In genomic region chr2:5097786-5098445, GRCm38 (mm10) we compare ENCODE assay signal across 9 mouse cellular contexts. TPM values are rescaled to one million over a fixed set of nuclear protein-coding genes. Genes with fewer than 3 reads are reported as not detected.
DNase-seq lines count a peak whose midpoint lies in the region; ATAC-seq and TF ChIP-seq lines count a peak whose summit lies in the region.
"Had no signal": no experiment of that assay in that cellular context is flagged by ENCODE, and none has a peak within 500 bp of the region (broad histone marks: within the 10 kb centered on the region; RNA-seq: fewer than 3 reads in every experiment).

No protein-coding gene starts in this region.

- H3K27ac ChIP-seq in heart, embryonic 16.5 days (ENCODE audit: low read length), result no peak overlapping the region
- no peak overlapping the region for H3K27ac ChIP-seq in bone marrow macrophage, adult 2 months (ENCODE audit: insufficient read depth, low read depth, low read length)
- peak overlapping the region; percentile 39; the same call in 1 of the 2 replicates for H3K27ac ChIP-seq in forebrain, embryonic 14.5 days (ENCODE audit: low read depth, low read length)
- H3K27ac ChIP-seq in liver, embryonic 13.5 days, result no peak overlapping the region
- H3K27ac ChIP-seq in stomach, postnatal 0 days (replicated peaks), result no peak overlapping the region

- DNase-seq in heart, adult 9 months (ENCODE audit: low spot score in 2 of 2), result no peak
- DNase-seq in forebrain, embryonic 14.5 days (ENCODE audit: low spot score), result peak; percentile 77
- no peak for DNase-seq in liver, embryonic 13.5 days
- no peak for DNase-seq in stomach, postnatal 0 days (ENCODE audit: low spot score)
- DNase-seq in adrenal gland, postnatal 25 days, result no peak
- DNase-seq in cerebellum, adult 8-10 months, result no peak

- ATAC-seq in heart, embryonic 16.5 days (replicated peaks; ENCODE audit: extremely low read depth, insufficient read depth, low FRiP score), result peak; percentile 41; the same call in 1 of the 2 replicates
- ATAC-seq in forebrain, embryonic 14.5 days, result peak; percentile 80
- no peak for ATAC-seq in liver, embryonic 13.5 days (ENCODE audit: low read depth)
- ATAC-seq in stomach, postnatal 0 days (ENCODE audit: low FRiP score, low TSS enrichment), result no peak

- 13% methylated on average over 20 of the region's 20 CpGs for WGBS in heart, embryonic 16.5 days
- 32% methylated on average over 20 of the region's 20 CpGs for WGBS in forebrain, embryonic 14.5 days
- WGBS in liver, embryonic 13.5 days (ENCODE audit: insufficient replicate concordance), result 8% methylated on average over 20 of the region's 20 CpGs
- 28% methylated on average over 20 of the region's 20 CpGs for WGBS in stomach, postnatal 0 days

- no peak for TF ChIP-seq CTCF in bone marrow macrophage, adult 2 months (IDR thresholded peaks at IDR 0.05; ENCODE audit: low read depth, low read length)
- TF ChIP-seq CTCF in stomach, postnatal 0 days (IDR thresholded peaks at IDR 0.05; ENCODE audit: low read depth), result no peak

- H3K36me3 ChIP-seq in heart, embryonic 16.5 days (ENCODE audit: control insufficient read depth, insufficient read depth), result no peaks in the 10 kb centered on the region
- no peaks in the 10 kb centered on the region for H3K36me3 ChIP-seq in forebrain, embryonic 14.5 days (ENCODE audit: control insufficient read depth, insufficient read depth, low read length)
- no peaks in the 10 kb centered on the region for H3K36me3 ChIP-seq in liver, embryonic 13.5 days
- H3K36me3 ChIP-seq in stomach, postnatal 0 days (ENCODE audit: control insufficient read depth, insufficient read depth, low read length), result no peaks in the 10 kb centered on the region
- H3K36me3 ChIP-seq: G1E had no signal

- TF ChIP-seq EP300 in stomach, postnatal 0 days (optimal IDR thresholded peaks at IDR 0.05), result no peak

- peak overlapping the region; percentile 45; the same call in 1 of the 2 replicates for H3K9ac ChIP-seq in heart, embryonic 16.5 days (ENCODE audit: low read length)
- H3K9ac ChIP-seq in forebrain, embryonic 14.5 days (ENCODE audit: low read length), result peak overlapping the region; percentile 17; the same call in 1 of the 2 replicates
- H3K9ac ChIP-seq in liver, embryonic 13.5 days, result no peak overlapping the region
- peak overlapping the region; percentile 28 for H3K9ac ChIP-seq in stomach, postnatal 0 days (ENCODE audit: low read length)

- H3K27me3 ChIP-seq in heart, embryonic 16.5 days (ENCODE audit: control insufficient read depth, insufficient read depth, low read length), result no peaks in the 10 kb centered on the region; the same call in 1 of the 2 replicates
- no peaks in the 10 kb centered on the region for H3K27me3 ChIP-seq in forebrain, embryonic 14.5 days (replicated peaks; ENCODE audit: control insufficient read depth, insufficient read depth, low read length)
- peaks cover 25% of the 10 kb centered on the region for H3K27me3 ChIP-seq in liver, embryonic 13.5 days
- H3K27me3 ChIP-seq in stomach, postnatal 0 days (ENCODE audit: control insufficient read depth, insufficient read depth, low read length), result no peaks in the 10 kb centered on the region

- H3K9me3 ChIP-seq in heart, embryonic 16.5 days (replicated peaks; ENCODE audit: control insufficient read depth, low read length), result no peaks in the 10 kb centered on the region
- no peaks in the 10 kb centered on the region for H3K9me3 ChIP-seq in forebrain, embryonic 14.5 days (replicated peaks; ENCODE audit: control insufficient read depth, low read length)
- no peaks in the 10 kb centered on the region for H3K9me3 ChIP-seq in liver, embryonic 13.5 days (replicated peaks)
- H3K9me3 ChIP-seq in stomach, postnatal 0 days (ENCODE audit: control insufficient read depth, low read length), result no peaks in the 10 kb centered on the region
- H3K9me3 ChIP-seq: G1E had no signal

- no peak for TF ChIP-seq POLR2A in bone marrow macrophage, adult 2 months (IDR thresholded peaks at IDR 0.05; ENCODE audit: borderline replicate concordance, low read depth, low read length)

- H3K4me1 ChIP-seq in heart, embryonic 16.5 days (ENCODE audit: control insufficient read depth, insufficient read depth, low read length), result peaks cover 2% of the 10 kb centered on the region; the same call in 1 of the 2 replicates
- H3K4me1 ChIP-seq in bone marrow macrophage, adult 2 months (ENCODE audit: control insufficient read depth, insufficient read depth, low read length), result no peaks in the 10 kb centered on the region
- peaks cover 4% of the 10 kb centered on the region; the same call in 1 of the 2 replicates for H3K4me1 ChIP-seq in forebrain, embryonic 14.5 days (ENCODE audit: control insufficient read depth, insufficient read depth, low read length)
- H3K4me1 ChIP-seq in liver, embryonic 13.5 days (replicated peaks), result 0 out of 2 replicates have a peak, but pooled peaks cover 4% of the 10 kb centered on the region
- H3K4me1 ChIP-seq in stomach, postnatal 0 days (replicated peaks; ENCODE audit: control insufficient read depth, insufficient read depth), result no peaks in the 10 kb centered on the region

- peak overlapping the region; percentile 60 for H3K4me2 ChIP-seq in heart, embryonic 16.5 days (ENCODE audit: low read depth, low read length)
- peak overlapping the region; percentile 46 for H3K4me2 ChIP-seq in forebrain, embryonic 14.5 days (ENCODE audit: low read length)
- peak overlapping the region; percentile 30 for H3K4me2 ChIP-seq in liver, embryonic 13.5 days
- H3K4me2 ChIP-seq in stomach, postnatal 0 days (replicated peaks; ENCODE audit: low read depth), result peak overlapping the region; percentile 21

- H3K4me3 ChIP-seq in heart, embryonic 16.5 days (ENCODE audit: low read length), result peak overlapping the region; percentile 33
- peak overlapping the region; percentile 21 for H3K4me3 ChIP-seq in bone marrow macrophage, adult 2 months (ENCODE audit: insufficient read depth, low read length)
- H3K4me3 ChIP-seq in forebrain, embryonic 14.5 days (ENCODE audit: low read depth, low read length), result peak overlapping the region; percentile 12; the same call in 1 of the 2 replicates
- H3K4me3 ChIP-seq in liver, embryonic 13.5 days (replicated peaks), result no peak overlapping the region
- H3K4me3 ChIP-seq in stomach, postnatal 0 days (ENCODE audit: low read depth, low read length), result no peak overlapping the region

RNA-seq across cellular contexts. Expression of gene Optn, which starts 34.1 kb away (rescaled TPM):
- 17.9 TPM in 2 replicates for polyA plus RNA-seq in heart, embryonic 16.5 days (2015; fragmentation: Nextera tagmentation; extraction: Ambion mirVana)
- polyA plus RNA-seq in bone marrow macrophage, adult 2 months (2012; ENCODE audit: insufficient read depth, insufficient read length, missing spikeins), result 11.6 and 13.6 TPM in 2 replicates
- 4.5 and 6.8 TPM in 2 replicates for polyA plus RNA-seq in forebrain, embryonic 14.5 days (2014; fragmentation: Nextera tagmentation; extraction: Ambion mirVana)
- 15.2 and 18.4 TPM in 2 replicates for polyA plus RNA-seq in liver, embryonic 13.5 days (2015; fragmentation: Nextera tagmentation; extraction: Ambion mirVana)
- polyA plus RNA-seq in stomach, postnatal 0 days (2015; fragmentation: Nextera tagmentation; extraction: Ambion mirVana), result 16.6 and 17.0 TPM in 2 replicates
- 52.5 and 59.0 TPM in 2 replicates for total RNA-seq in adrenal gland, postnatal 25 days (2021)

RNA-seq across cellular contexts. Expression of gene Ccdc3, which starts 39.7 kb away (rescaled TPM):
- polyA plus RNA-seq in heart, embryonic 16.5 days (2015; fragmentation: Nextera tagmentation; extraction: Ambion mirVana), result 6.5 and 8.8 TPM in 2 replicates
- 0.20 TPM in 1 of 2 replicates, not detected in the other for polyA plus RNA-seq in bone marrow macrophage, adult 2 months (2012; ENCODE audit: insufficient read depth, insufficient read length, missing spikeins)
- 2.2 and 3.8 TPM in 2 replicates for polyA plus RNA-seq in forebrain, embryonic 14.5 days (2014; fragmentation: Nextera tagmentation; extraction: Ambion mirVana)
- 4.0 and 5.1 TPM in 2 replicates for polyA plus RNA-seq in liver, embryonic 13.5 days (2015; fragmentation: Nextera tagmentation; extraction: Ambion mirVana)
- polyA plus RNA-seq in stomach, postnatal 0 days (2015; fragmentation: Nextera tagmentation; extraction: Ambion mirVana), result 24.4 and 32.1 TPM in 2 replicates
- total RNA-seq in adrenal gland, postnatal 25 days (2021), result 4.9 and 5.0 TPM in 2 replicates
- total RNA-seq: G1E had no signal
- polyA plus RNA-seq: G1E had no signal

Comparison
In these comparisons a context has a peak if more than half of its experiments do, and no peak if none do; other contexts are left out.
1. ATAC-seq: peak in heart, embryonic 16.5 days (single experiment) and forebrain, embryonic 14.5 days (single experiment); none in liver, embryonic 13.5 days (single experiment) and stomach, postnatal 0 days (single experiment).
2. H3K4me3 ChIP-seq: peak in heart, embryonic 16.5 days (single experiment), bone marrow macrophage, adult 2 months (single experiment) and forebrain, embryonic 14.5 days (single experiment); none in liver, embryonic 13.5 days (single experiment) and stomach, postnatal 0 days (single experiment).
3. Peak in every context shown above with its lines, with median percentiles within 50 percentile points of each other: H3K4me2 ChIP-seq.